Mouse (Mus musculus) cerebellum, adult 11-12 months (tissue): ENCODE measurements around the gene Ifna1.
"Not testable (repeated sequence)": the region's sequence is repeated elsewhere in the genome, so short reads cannot be mapped to it uniquely, and the experiment has no call there.

ENCODE experiments used
- DNase-seq: peaks from one replicate; pipeline ENCODE4 v3.0.0; 2022

Gene Ifna1

DNA sequence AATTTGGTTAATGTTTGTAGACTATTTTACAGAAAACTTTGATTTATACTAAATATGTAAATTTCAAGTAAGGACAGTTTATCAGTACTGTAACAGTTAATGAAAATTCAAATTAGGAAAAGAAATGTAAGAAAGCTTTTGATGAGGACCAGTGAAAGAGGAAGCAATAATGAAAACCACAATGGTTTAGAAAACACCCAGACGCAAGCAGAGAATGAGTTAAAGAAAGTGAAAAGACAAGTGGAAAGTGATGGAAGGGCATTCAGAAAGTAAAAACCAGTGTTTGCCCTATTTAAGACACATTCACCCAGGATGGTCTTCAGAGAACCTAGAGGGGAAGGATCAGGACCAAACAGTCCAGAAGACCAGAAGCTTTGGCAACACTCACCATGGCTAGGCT lies at the start of gene Ifna1:
TSS of gene Ifna1 (plus strand) at position 390 of the 400 bp plus-strand sequence.
- DNase-seq = no peak

DNA sequence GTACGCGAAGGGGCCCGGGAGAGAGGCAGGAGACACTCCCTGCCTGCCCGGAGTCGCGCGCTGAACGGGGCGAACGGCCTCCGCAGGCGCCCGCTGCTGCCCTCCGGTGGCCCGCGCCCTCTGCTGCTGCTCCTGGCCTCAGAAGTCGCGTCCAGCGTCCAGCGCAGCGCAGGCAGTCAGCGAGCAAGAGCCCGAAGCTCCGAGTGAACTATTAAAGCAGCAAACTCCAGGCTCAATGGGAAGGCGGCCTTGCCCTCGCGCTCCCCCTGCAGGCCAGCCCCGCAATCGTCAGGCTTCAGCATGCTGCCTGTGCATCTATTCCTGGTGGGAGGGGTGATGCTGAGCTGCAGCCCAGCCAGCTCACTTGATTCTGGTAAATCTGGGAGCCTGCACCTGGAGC lies 46.9 kb upstream of the Ifna1 start, which contains the start of gene Gm13287:
TSS of gene Gm13287 (plus strand) at position 301 of the 400 bp plus-strand sequence.
- not testable (repeated sequence) for DNase-seq

DNA sequence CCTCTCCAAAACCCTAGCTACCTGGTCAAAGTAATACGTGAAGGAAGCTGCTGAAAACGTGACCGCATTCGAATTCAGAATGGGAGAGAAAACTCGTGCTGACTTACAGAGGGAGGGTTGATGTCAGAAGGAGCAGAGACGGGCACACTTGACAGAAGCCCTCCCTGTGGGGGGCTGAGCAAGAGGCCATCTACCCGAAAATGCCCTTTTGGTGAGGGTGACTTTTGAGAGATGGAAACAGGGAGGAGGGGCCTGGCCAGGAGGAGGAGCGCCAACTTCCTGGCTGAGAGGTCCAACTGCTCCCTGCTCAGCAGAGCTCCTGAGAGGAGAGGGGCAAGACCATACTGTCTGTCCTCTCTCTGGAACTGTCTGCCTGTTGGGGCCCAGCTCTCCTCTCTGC lies 44.7 kb upstream of the Ifna1 start, which contains the start of gene Gm13288:
TSS of gene Gm13288 (plus strand) at position 301 of the 400 bp plus-strand sequence.
- DNase-seq = not testable (repeated sequence)

DNA sequence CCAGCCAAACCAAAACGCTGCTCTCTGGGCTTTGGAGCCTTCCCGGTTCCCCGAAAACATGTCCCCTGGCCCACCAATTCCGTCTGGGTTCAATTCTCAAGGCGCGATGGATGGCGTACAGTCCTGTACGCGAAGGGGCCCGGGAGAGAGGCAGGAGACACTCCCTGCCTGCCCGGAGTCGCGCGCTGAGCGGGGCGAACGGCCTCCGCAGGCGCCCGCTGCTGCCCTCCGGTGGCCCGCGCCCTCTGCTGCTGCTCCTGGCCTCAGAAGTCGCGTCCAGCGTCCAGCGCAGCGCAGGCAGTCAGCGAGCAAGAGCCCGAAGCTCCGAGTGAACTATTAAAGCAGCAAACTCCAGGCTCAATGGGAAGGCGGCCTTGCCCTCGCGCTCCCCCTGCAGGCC lies 44.1 kb upstream of the Ifna1 start:
- DNase-seq = peak; percentile 39

DNA sequence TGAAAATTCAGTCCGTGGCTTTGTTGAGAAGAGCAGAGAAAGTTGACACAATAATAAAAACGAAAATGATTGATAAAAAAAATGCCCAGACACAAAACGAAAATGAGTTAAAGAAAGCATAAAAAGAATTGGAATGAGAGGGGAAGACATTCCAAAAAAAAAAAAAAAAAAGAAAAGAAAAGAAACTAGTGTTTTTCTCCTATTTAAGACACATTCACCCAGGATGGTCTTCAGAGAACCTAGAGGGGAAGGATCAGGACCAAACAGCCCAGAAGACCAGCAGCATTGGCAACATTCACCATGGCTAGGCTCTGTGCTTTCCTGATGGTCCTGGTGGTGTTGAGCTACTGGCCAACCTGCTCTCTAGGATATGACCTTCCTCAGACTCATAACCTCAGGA lies 34.0 kb upstream of the Ifna1 start, which contains the start of gene Ifna7:
TSS of gene Ifna7 (plus strand) at position 301 of the 400 bp plus-strand sequence.
- DNase-seq = no peak

DNA sequence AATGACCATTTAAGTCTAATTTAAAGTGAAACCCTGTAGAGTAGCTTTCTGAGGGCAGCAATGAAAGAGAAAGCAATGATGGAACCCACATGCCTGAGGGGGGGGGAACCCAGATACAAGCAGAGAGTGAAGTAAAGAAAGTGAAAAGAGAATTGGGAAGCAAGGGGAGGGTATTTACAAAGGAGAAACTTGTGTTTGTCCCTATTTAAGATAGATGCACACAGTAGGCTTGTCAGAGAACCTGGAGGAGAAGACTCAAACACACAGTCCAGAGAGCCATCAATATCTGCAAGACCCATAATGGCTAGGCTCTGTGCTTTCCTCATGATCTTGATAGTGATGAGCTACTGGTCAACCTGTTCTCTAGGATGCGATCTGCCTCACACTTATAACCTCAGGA lies 30.2 kb upstream of the Ifna1 start, which contains the start of gene Ifna11:
TSS of gene Ifna11 (plus strand) at position 301 of the 400 bp plus-strand sequence.
- DNase-seq = no peak

DNA sequence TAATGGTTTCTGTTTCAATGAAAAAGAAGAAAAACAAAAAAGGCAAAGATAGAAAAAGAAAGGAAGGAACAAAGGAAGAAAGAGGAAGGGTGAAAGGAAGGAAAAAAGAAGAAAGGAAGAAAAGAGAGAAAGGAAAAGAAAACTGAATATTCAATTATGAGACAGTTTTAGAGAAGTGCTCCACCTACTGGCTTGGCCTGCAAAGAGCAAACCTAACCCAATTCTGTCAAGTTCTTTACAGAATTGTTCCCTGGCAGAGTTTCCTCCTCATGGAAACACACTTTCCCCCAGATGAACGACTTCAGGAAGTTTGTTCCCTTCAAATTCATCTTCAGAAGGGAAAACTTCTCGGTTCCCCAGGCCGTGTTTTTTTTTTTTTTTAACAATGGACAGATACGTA lies 26.9 kb upstream of the Ifna1 start:
- no peak for DNase-seq

DNA sequence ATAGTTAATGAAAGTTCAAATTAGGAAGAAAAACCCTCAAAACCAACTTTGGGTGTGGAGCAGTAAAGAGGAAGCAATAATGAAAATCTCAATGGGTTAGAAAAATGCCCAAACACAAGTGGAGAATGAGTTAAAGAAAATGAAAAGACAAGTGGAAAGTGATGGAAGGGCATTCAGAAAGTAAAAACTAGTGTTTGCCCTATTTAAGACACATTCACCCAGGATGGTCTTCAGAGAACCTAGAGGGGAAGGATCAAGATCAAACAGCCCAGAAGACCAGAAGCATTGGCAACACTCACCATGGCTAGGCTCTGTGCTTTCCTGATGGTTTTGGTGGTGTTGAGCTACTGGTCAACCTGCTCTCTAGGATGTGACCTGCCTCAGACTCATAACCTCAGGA lies 22.8 kb upstream of the Ifna1 start, which contains the start of gene Ifna6:
TSS of gene Ifna6 (plus strand) at position 301 of the 400 bp plus-strand sequence.
- not testable (repeated sequence) for DNase-seq

DNA sequence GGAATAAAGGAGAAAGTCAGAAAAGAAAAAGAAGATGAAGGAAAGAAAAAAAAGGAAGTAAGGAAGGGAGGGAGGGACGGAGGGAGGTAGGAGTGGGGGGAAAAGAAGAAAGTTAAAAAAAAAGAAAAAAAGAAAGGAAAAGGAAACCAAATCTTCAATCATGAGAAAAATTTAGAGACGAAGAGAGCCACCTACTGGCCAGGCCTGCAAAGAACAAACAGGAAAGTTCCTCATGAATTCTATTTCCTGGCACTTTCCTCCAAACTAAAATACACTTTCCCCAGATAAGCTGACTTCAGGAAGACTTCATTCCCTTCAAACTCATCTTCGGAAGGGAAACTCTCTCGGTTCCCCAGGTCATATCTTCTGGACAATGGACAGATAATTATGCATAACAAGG lies 19.4 kb upstream of the Ifna1 start:
- no peak for DNase-seq

DNA sequence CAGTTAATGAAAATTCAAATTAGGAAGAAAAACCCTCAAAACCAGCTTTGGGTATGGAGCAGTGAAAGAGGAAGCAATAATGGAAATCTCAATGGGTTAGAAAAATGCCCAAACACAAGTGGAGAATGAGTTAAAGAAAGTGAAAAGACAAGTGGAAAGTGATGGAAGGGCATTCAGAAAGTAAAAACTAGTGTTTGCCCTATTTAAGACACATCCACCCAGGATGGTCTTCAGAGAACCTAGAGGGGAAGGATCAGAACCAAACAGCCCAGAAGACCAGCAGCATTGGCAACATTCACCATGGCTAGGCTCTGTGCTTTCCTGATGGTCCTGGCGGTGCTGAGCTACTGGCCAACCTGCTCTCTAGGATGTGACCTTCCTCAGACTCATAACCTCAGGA lies 14.7 kb upstream of the Ifna1 start, which contains the start of gene Ifna5:
TSS of gene Ifna5 (plus strand) at position 301 of the 400 bp plus-strand sequence.
- not testable (repeated sequence) for DNase-seq

DNA sequence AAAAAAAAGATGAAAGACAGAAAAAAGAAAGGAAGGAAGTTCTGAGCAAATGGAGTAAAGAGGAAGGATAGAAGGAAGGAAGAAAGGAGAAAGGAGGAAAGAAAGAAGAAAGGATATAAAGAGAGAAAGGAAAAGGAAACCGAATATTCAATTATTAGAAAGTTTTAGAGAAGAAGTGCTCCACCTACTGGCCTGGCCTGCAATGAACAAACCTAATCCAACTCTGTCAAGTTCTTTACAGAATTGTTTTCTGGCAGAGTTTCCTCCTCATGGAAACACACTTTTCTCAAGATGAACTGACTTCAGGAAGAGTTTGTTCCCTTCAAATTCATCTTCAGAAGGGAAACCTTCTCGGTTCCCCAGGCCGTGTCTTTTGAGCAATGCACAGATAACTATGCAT lies 11.1 kb upstream of the Ifna1 start:
- DNase-seq = no peak

DNA sequence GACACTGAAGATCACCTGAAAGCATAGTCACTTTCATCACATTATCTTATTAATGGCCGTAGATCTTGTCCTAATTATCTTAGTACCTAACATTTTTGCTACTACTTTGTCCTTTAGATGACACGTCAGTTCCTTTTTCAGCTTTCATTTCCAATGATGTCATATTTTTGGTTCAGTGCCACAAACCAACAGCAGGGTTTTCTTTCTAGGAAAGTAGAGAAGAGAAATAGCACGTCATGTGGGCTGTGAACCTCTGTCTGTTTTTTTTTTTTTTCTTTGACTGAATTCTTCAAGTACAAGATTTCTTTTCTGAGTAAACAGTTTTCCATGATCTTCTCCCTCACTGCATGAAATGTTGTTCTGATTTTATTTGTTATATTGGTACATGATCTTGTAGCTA lies 9.8 kb upstream of the Ifna1 start:
- DNase-seq = no peak

DNA sequence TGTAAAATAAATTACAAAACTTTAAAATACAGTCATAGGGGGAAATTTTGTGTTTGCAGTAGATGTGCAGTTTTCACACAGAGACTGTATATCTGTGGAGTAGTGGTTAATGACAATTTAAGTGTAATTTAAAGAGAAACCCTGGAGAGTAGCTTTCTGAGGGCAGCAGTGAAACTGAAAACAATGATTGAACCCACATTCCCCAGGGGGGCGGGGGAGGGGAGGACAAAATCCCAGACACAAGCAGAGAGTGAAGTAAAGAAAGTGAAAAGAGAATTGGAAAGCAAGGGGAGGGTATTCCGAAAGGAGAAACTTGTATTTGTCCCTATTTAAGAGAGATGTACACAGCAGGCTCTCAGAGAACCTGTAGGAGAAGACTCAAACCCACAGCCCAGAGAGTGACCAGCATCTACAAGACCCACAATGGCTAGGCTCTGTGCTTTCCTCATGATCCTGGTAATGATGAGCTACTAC lies 8.4 kb upstream of the Ifna1 start, which contains the start of gene Ifna4:
TSS of gene Ifna4 (plus strand) at position 424 of the 474 bp plus-strand sequence.
- DNase-seq = no peak

DNA sequence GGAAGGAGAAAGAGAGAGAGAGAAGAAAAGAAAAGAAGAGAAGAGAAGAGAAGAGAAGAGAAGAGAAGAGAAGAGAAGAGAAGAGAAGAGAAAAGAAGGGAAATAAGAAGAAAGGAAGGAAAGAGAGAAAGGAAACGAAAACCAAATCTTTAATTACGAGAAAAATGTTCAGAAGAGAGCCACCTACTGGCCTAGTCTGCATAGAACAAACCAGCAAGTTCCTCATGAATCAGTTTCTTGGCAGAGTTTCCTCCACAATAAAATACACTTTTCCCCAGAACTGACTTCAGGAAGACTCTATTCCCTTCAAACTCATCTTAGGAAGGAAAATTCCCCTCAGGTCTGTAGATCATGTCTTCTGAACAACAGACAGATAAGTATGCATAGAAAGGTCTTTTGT lies 4.6 kb upstream of the Ifna1 start:
- no peak for DNase-seq

DNA sequence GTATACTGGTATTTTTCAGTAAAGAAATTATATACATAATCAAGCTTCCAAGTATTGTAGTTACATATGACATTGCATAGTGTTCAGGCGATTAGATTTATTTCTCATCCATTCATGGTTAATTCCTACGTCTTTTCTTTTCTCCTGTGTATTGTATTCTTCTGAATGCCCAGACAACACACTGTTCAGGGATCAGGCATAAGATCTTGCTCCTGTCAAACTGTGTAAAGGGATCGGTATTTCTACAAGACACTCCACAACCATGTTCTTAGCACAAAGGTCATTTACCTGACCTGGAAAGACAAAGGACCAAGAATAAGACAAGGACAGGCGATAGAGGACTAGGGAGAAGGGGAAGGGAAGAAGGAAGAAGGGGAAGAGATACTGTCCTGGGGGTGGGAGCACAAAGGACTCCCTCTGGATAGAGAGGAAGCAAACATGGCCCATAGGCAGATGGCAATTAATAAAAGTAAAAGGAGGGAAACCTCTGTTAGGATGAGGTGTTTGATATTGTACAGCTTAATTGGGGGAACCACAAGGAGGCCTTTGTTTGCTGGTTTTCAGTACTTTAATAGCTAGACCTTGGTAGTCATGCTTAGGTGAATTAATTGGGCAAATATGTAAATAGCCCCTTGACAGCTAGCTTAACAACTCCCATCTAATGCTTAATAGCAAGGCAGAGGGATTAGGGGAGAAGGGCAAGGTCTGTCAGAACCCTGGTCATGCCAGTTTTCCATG lies 1.3 kb downstream of the Ifna1 start:
- DNase-seq = no peak

DNA sequence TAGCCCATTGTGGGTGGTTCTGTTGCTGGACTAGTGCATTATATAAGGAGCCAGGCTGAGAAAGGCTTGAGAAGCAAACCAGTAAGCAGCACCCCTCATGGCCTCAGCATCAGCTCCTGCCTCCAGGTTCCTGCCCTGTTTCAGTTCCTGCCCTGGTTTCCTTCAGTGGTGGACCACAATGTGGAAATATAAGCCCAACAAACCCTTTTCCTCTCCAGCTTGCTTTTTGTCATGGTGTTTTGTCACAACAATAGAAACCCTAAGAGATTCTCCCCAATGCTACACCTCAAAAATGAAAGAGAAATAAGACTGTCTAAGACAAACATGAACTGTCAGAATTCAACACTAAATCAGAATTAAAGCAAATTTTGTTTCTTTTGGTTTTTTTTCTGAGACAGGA lies 9.3 kb downstream of the Ifna1 start:
- no peak for DNase-seq

DNA sequence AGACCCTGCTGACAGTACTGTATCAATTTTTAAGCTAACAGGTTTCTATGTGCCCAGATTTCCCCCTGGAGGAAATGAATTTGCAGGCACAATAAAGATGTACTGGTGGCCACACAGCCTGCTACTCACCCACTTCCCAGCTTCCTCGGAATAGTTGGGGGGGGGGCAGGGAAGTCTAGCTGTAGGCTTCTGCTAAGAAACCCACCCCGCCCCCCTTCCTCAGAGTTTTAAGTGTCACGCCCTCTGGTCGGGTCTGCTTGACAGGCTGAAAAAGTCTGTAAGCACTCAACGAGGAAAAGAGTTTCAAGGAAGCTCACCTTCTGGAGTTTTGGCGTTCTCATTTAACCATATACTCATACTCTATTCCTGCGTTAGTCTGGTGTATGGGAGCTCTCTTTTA lies 13.4 kb downstream of the Ifna1 start:
- DNase-seq = no peak

DNA sequence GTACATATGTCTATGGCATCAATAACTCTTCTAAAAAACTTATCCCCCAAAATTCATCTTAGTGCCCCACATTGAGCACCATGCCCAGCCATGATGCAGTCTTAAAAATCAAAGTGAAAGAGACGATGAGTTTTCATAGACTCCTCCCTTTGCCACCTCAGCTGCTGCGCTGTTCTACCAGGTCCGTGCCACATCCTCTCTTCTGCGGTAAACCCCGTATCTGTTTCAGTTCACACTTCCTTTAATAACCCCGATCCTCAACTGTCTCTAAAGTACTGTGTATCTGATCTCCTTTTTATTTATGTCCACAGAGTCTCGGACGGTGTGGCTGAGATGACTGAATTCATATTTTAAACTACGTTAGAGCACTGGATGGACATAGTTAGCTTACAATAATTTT lies 14.7 kb downstream of the Ifna1 start:
- no peak for DNase-seq

DNA sequence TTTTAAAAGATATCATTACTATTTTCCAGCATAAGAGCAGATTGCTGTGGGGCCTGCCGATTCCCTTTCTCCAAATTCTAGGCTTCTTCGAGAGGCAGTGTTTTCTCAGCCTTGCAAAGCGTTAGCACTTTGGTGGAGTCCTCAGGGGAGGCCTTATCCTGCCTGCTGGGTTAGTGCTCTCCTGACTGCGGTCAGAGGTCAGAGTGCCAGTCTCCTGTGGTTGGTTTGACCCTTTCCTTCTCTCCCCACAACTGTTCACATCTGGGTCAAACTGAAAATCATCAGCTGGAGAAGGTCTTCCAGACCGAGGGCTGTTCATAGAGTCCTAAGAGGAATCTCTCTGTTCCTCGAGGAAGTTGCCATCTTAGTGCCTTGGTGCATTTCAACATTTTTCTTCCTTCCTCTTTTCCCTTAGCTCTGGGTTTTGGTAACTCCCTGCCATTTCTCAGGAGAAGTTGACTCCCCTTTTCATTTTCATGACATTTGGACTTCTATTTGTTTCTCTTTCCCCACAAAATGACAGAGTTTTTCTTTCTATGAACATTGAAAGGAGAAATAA lies 15.2 kb downstream of the Ifna1 start:
- DNase-seq = no peak

DNA sequence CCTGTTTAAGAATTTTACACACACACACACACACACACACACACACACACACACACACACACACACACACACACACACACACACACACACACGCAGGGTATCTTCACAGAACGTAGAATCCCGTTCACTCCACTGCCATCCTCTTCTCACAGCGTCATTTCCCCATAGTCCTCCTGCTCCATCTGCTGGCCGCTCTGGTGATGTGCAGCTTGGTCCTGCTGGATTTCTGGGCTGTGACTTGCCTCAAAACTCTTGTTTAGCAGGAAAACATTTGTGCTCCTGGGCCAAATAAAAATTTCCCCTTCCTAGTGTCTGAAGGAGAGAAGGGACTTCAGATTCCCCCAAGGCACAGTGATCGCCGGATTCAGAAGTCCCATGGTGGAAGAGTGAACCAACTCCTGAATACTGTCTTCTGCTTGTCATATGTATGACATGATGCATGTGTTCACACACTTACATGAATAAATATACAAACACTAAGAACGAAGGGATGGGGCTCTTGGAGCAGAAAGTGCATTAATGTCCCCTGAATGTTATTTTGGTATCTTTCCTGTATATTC lies 17.6 kb downstream of the Ifna1 start:
- DNase-seq = peak; percentile 23

DNA sequence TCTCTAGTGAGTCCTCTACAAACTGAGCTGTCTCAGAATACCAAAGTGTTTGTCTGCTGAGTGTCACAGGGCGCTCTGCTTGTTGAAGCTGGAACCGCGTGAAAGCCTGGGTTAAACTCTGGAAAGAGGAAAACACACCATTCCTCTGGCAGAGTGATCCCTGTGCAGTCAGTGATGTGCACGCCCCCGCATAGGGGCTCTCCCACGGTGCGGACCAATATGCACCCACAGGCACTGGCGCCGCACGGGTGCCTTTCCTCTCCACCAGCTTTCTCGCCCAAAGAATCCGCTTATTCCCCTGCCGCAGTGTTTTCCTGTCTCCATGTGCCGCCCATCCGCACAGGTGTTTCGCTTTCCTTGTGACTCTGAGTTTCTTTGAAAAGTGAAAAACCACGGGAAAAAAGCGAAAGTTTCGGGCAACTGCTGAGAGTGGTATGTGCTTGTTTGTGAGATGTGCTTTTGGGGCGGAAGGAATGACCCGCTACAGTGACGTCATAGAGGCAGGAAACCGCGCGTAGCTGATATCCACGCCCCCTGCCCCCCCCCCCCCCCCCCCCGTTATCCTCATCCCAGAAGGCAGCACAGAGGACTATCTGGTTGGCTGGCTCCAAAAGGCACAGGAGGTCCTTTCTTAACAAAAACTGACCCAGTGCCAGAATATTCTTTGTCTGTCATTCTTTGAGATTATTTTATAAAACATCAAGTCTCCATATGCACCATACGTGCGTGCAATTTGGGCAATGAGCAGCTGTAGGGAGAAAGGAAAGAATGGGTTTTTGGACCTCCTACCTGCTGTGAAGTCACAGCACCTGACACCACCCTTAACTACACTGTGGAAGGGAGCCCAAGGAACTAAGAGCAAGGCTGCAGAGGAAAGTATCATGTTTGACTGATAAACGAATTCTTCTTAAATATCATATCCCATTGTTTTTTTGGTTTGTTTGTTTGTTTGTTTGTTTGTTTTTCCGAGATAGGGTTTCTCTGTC lies 18.3 kb downstream of the Ifna1 start:
- no peak for DNase-seq

DNA sequence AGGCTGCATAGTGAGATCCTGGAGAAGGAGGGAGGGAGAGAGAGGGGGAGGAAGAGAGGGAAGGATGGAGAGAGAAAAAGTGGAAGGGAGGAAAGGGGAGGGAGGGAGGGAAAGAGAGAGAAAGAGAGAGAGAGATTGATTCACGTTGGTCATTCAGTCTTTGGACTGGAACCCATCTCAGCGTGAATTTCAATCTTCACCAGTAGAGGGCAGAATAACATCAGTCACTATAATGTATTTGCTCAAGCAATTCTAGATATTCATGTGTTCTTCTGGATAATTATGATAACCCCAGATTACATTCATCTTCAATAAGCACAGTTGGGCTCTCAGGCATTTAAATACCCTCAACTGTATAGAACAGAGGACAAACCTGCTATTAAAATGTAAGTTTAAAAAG lies 22.8 kb downstream of the Ifna1 start:
- DNase-seq = no peak
